Mouse (Mus musculus): ENCODE data around the gene Ifi208. TPM values are rescaled to one million over a fixed set of nuclear protein-coding genes. Genes with fewer than 3 reads are reported as not detected.
"Not testable (repeated sequence)": the region's sequence is repeated elsewhere in the genome, so short reads cannot be mapped to it uniquely, and the experiment has no call there.

The Ifi208 gene
- total RNA-seq (2021), result not detected
- long read RNA-seq, experiment 1, result 0 reads
- long read RNA-seq, experiment 2, result 0 reads

DNA sequence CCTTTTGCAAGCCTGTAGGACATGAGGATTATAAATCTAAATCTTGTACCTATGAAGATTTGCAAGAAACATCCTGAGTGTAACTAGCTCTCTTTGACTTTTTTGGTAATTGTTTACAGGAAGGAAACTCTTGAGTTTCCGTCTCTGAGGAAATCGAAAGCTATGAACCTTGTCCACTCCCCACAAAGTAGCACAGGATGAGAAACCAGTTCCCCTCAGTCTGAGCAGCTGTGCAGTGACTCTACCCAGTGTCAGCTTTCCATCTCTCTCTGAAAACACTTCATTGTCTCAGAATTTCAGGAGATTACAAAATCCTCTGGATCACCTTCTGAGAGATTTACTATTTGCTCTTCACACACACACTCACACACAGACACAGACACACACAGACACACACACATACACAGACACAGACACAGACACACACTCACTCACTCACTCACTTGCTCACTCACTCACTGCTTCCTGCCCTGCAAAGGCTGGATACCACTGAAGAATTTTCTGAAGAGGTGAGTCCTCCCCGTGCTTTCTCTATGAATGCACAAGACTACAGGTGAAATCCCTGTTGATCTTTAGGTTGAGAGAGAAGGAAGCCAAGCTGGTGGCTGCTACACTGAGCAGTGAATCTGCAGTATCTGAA, at the start of gene Ifi208:
TSS of gene Ifi208 (plus strand) at position 218 of the 640 bp plus-strand sequence.
- not testable (repeated sequence) for DNase-seq (ENCODE audit: low spot score in 2 of 2)

GRCm38 (mm10) chr1:173624052-173624451, 49.4 kb upstream of the Ifi208 start:
- DNase-seq (ENCODE audit: low spot score in 2 of 2), result no peak

- DNase-seq (ENCODE audit: low spot score in 2 of 2), result no peak
These were observed 46.8 kb upstream of the Ifi208 start for GRCm38 (mm10) chr1:173626686-173627085.

DNA sequence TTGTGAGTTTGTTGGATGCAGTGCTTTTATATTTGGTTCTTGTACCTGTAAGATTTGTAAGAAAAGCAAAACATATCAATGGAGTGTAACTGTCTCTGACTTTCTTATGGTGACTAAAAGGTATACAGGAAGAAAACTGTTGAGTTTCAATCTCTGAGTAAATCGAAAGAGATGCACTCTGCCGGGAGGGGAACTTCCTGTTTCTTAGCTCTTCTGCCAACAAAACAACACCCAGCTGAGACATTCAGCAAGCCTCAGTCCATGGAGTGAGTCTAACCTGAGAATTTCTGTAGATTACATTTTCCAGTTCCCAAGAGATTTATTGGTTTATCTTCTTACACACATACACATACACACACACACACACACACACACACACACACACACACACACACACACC, 42.9 kb upstream of the Ifi208 start, which contains the start of gene Ifi209:
TSS of gene Ifi209 (plus strand) at position 296 of the 400 bp plus-strand sequence.
- DNase-seq (ENCODE audit: low spot score in 2 of 2), result not testable (repeated sequence)

GRCm38 (mm10) chr1:173633969-173634645, 39.4 kb upstream of the Ifi208 start:
- DNase-seq (ENCODE audit: low spot score in 2 of 2), result no peak

- DNase-seq (ENCODE audit: low spot score in 2 of 2), result no peak
These were observed 28.1 kb upstream of the Ifi208 start for GRCm38 (mm10) chr1:173645393-173645792.

- no peak for DNase-seq (ENCODE audit: low spot score in 2 of 2)
These were observed 15.5 kb upstream of the Ifi208 start for GRCm38 (mm10) chr1:173657973-173658372.

DNA sequence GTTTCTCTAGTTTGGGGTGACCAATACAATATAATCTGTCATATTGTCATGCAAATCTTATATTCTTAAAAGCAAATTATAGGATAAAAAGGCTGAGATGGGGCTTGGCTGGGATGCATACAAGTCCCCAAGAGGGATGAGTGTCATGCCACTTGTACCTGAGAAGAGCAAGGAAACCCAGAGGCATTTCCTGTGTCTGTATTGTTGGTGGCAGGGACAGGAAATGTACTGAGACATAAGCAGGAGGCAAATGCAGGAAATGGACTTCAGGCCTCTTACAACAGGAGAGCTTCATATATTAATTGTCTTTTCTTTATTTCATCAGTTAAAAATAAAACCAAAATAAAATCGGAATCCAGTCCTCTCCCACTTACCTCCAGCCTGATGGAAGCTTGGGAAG, 5.1 kb downstream of the Ifi208 start:
- not testable (repeated sequence) for DNase-seq (ENCODE audit: low spot score in 2 of 2)

- no peak for DNase-seq (ENCODE audit: low spot score in 2 of 2)
These were observed 20.8 kb downstream of the Ifi208 start for GRCm38 (mm10) chr1:173694270-173694669.

GRCm38 (mm10) chr1:173733219-173733618, 59.7 kb downstream of the Ifi208 start:
- DNase-seq (ENCODE audit: low spot score in 2 of 2), result no peak

- DNase-seq (ENCODE audit: low spot score in 2 of 2), result not testable (repeated sequence)
These were observed 61.5 kb downstream of the Ifi208 start for GRCm38 (mm10) chr1:173735015-173735414.

DNA sequence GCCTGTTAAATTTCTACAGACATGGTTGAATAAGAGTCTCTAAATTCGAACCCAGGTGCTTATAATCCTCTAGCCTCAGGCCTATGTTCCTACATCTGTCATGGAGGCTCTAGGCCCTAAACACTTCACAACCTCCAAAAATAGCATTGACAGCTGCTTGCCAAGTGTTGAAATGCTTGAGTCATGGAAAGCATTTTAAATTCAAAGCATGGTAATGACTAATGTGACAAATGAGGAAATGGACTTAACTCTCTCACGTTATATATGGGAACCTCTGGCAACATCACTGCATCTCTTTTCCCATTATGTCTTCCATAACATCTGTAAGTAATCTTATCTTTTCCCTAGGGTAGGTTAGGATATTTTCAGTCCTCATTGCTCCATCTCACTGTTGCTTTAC, 63.5 kb downstream of the Ifi208 start:
- no peak for DNase-seq (ENCODE audit: low spot score in 2 of 2)

- no peak for DNase-seq (ENCODE audit: low spot score in 2 of 2)
These were observed 67.1 kb downstream of the Ifi208 start for GRCm38 (mm10) chr1:173740537-173740936.

- DNase-seq (ENCODE audit: low spot score in 2 of 2), result no peak
These were observed 68.2 kb downstream of the Ifi208 start, which contains the start of gene Ifi207 for GRCm38 (mm10) chr1:173741656-173742055. Gene Ifi207 (minus strand): TSS chr1:173741747.

DNA sequence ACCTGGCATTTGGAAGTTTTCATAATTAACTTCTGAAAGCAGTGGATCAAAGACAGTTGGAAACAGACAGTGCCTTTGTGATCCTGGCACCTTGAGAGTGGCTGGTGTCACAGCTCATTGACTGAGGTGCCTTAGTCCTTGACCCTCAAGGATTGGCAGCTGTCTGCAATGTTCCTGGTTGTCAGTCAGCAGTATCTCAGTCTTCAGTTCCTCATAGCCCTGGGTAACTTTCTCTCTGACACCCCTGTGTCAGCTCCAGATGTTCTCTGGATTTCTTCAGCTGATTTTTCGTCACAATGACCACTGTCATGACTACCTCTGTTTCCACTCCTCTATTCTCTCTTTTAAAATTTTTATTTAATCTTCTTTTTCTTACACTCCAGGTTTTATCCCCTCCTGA, 68.8 kb downstream of the Ifi208 start:
- DNase-seq (ENCODE audit: low spot score in 2 of 2), result no peak

Small RNA genes within 50 kb of the gene (microRNA-seq; reads per million reads assigned to microRNA genes)
- gene Gm44339, result 0 reads per million in 2 experiments

Other genes with a start within 250 kb of the Ifi208 start
- not detected for gene Ifi206, start 182.6 kb upstream of the Ifi208 start, total RNA-seq (2021)
- not detected for gene Ifi214, start 137.7 kb upstream of the Ifi208 start, total RNA-seq (2021)
- gene Ifi213, start 74.4 kb upstream of the Ifi208 start, total RNA-seq (2021), result not detected
- not detected for gene Ifi209, start 42.8 kb upstream of the Ifi208 start, total RNA-seq (2021)
- under 1 TPM; 0.19 to 0.21 TPM for gene Ifi207, start 68.1 kb downstream of the Ifi208 start, total RNA-seq (2021)
- gene Ifi204, start 93.3 kb downstream of the Ifi208 start, total RNA-seq (2021), result under 1 TPM in 1 of 2 experiments, not detected in 1; 0.14 TPM
- not detected for gene Ifi211, start 239.4 kb downstream of the Ifi208 start, total RNA-seq (2021)